Comparison of ENCODE assay signal across 8 mouse cellular contexts in the genomic region with DNA sequence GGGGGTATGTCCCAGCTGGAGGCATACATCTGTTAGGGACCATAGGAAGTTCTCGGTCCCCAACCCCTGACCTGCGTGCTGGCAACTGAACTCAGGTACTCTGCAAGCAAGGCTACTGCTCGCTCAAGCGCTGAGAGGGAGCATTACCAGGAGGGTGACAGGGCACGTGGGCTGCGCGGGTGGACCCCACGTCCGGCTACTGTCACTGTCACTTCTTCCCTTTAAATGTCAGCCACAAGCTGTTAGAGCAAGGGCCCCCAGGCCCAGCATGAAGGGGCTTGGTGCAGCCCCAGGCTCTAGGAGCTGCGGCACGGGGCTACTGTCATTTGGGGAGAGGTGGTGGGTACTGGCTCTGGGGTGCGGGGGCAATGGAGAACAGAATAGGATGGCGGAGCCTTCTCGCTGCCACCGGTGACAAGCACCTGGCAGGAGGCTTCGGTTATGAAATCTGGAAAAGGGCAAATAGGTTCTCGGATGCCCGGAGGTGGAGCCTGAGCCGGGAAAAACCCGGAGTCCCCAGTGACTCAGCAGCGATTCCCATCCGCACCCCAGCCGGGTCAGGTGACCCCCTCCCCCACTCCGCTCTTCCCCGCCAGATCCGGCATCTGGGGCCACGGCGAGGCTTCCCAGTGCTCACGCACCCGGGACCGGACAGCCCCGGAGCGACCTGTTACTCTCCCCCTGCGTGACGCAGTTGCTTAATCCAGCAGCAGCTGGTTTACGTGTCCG. TPM values are rescaled to one million over a fixed set of nuclear protein-coding genes. Genes with fewer than 3 reads are reported as not detected.
DNase-seq lines count a peak whose midpoint lies in the region; ATAC-seq and TF ChIP-seq lines count a peak whose summit lies in the region.
"Had no signal": no experiment of that assay in that cellular context is flagged by ENCODE, and none has a peak within 500 bp of the region (broad histone marks: within the 10 kb centered on the region; RNA-seq: fewer than 3 reads in every experiment).

No protein-coding gene starts in this region.

- peak; percentile 56 to 57 for DNase-seq in B cell, adult 2 months
- peak; percentile 74 for DNase-seq in CD4-positive helper T cell, adult 2 months (ENCODE audit: low read depth, low spot score)
- no peak for DNase-seq in embryonic facial prominence, embryonic 10.5 days (ENCODE audit: low spot score)
- peak; percentile 36 to 43 for DNase-seq in heart, postnatal 14 days
- no peak for DNase-seq in limb, embryonic 14.5 days (ENCODE audit: low spot score)
- no peak for DNase-seq in c-Kit-positive CD71-positive TER-119-positive erythroid progenitor cells, embryonic 14.5 days (ENCODE audit: low spot score)

- TF ChIP-seq POLR2A in limb, embryonic 14.5 days (IDR thresholded peaks at IDR 0.05; ENCODE audit: borderline replicate concordance, extremely low read depth, insufficient read depth, insufficient read length) = no peak

- H3K4me1 ChIP-seq in embryonic facial prominence, embryonic 10.5 days = peaks cover 26% of the 10 kb centered on the region
- peaks cover 8% of the 10 kb centered on the region for H3K4me1 ChIP-seq in limb, embryonic 14.5 days (ENCODE audit: control insufficient read depth, insufficient read depth, low read length)
- H3K4me1 ChIP-seq in midbrain, embryonic 15.5 days = peaks cover 7% of the 10 kb centered on the region

- no peak overlapping the region for H3K27ac ChIP-seq in embryonic facial prominence, embryonic 10.5 days (replicated peaks)
- H3K27ac ChIP-seq in limb, embryonic 14.5 days (replicated peaks; ENCODE audit: low read depth, low read length) = no peak overlapping the region
- no peak overlapping the region for H3K27ac ChIP-seq in midbrain, embryonic 15.5 days

- H3K9ac ChIP-seq in limb, embryonic 14.5 days (ENCODE audit: low read depth, low read length, severe bottlenecking) = peak overlapping the region; percentile 9; the same call in 1 of the 2 replicates
- peak overlapping the region; percentile 21; the same call in 1 of the 2 replicates for H3K9ac ChIP-seq in midbrain, embryonic 15.5 days

- no peaks in the 10 kb centered on the region for H3K9me3 ChIP-seq in embryonic facial prominence, embryonic 10.5 days
- H3K9me3 ChIP-seq in limb, embryonic 14.5 days (ENCODE audit: control insufficient read depth, low read length) = no peaks in the 10 kb centered on the region
- H3K9me3 ChIP-seq in midbrain, embryonic 15.5 days = no peaks in the 10 kb centered on the region

- intact Hi-C loops in heart, postnatal 14 days (cut with DNase I) = no loop called here

- no peaks in the 10 kb centered on the region for H3K36me3 ChIP-seq in embryonic facial prominence, embryonic 10.5 days (replicated peaks)
- no peaks in the 10 kb centered on the region for H3K36me3 ChIP-seq in limb, embryonic 14.5 days (ENCODE audit: control insufficient read depth, insufficient read depth, low read length)
- H3K36me3 ChIP-seq in midbrain, embryonic 15.5 days (replicated peaks) = no peaks in the 10 kb centered on the region

- peaks cover 56% of the 10 kb centered on the region for H3K27me3 ChIP-seq in embryonic facial prominence, embryonic 10.5 days (replicated peaks; ENCODE audit: low read depth, poor library complexity, severe bottlenecking)
- peaks cover 27% of the 10 kb centered on the region for H3K27me3 ChIP-seq in limb, embryonic 14.5 days (ENCODE audit: control insufficient read depth, insufficient read depth, low read length)
- peaks cover 32% of the 10 kb centered on the region for H3K27me3 ChIP-seq in midbrain, embryonic 15.5 days (replicated peaks)

- WGBS in embryonic facial prominence, embryonic 10.5 days = 10% methylated on average over 37 of the region's 37 CpGs
- 12% methylated on average over 31 of the region's 37 CpGs for WGBS in limb, embryonic 14.5 days
- WGBS in midbrain, embryonic 15.5 days = 9% methylated on average over 37 of the region's 37 CpGs

- H3K4me3 ChIP-seq in embryonic facial prominence, embryonic 10.5 days = peak overlapping the region; percentile 40
- peak overlapping the region; percentile 15; the same call in 1 of the 2 replicates for H3K4me3 ChIP-seq in limb, embryonic 14.5 days (replicated peaks; ENCODE audit: low read length)
- peak overlapping the region; percentile 25 for H3K4me3 ChIP-seq in midbrain, embryonic 15.5 days

- ATAC-seq in limb, embryonic 14.5 days (ENCODE audit: low FRiP score, low read depth) = no peak
- ATAC-seq in midbrain, embryonic 15.5 days (replicated peaks) = no peak

- H3K4me2 ChIP-seq in limb, embryonic 14.5 days (replicated peaks; ENCODE audit: low read depth, low read length, severe bottlenecking) = peak overlapping the region; percentile 41
- H3K4me2 ChIP-seq in midbrain, embryonic 15.5 days = peak overlapping the region; percentile 44

RNA-seq across cellular contexts. Expression of a gene that starts 29.3 kb away (rescaled TPM):
- 6.5 and 6.7 TPM in 2 replicates for polyA plus RNA-seq in embryonic facial prominence, embryonic 10.5 days (2016; fragmentation: Nextera tagmentation; extraction: Ambion mirVana)
- under 1 TPM; 0.27 to 0.31 TPM for total RNA-seq in heart, postnatal 14 days (2021)
- 7.6 and 7.9 TPM in 2 replicates for polyA plus RNA-seq in limb, embryonic 14.5 days (2012; rRNA removed)
- polyA plus RNA-seq in limb, embryonic 14.5 days (2014; fragmentation: Nextera tagmentation; extraction: Ambion mirVana) = 6.5 and 7.2 TPM in 2 replicates
- polyA plus RNA-seq in midbrain, embryonic 15.5 days (2015; fragmentation: Nextera tagmentation; extraction: Ambion mirVana) = 19.0 and 21.2 TPM in 2 replicates

RNA-seq across cellular contexts. Expression of a gene that starts 40.1 kb away (rescaled TPM):
- polyA plus RNA-seq in embryonic facial prominence, embryonic 10.5 days (2016; fragmentation: Nextera tagmentation; extraction: Ambion mirVana) = 1.4 and 1.9 TPM in 2 replicates
- total RNA-seq in heart, postnatal 14 days (2021) = under 1 TPM in 1 of 2 experiments, not detected in 1; 0.10 TPM
- polyA plus RNA-seq in limb, embryonic 14.5 days (2012; rRNA removed) = 0.13 and 0.20 TPM in 2 replicates
- not detected in 2 replicates for polyA plus RNA-seq in limb, embryonic 14.5 days (2014; fragmentation: Nextera tagmentation; extraction: Ambion mirVana)
- 77.5 and 79.2 TPM in 2 replicates for polyA plus RNA-seq in midbrain, embryonic 15.5 days (2015; fragmentation: Nextera tagmentation; extraction: Ambion mirVana)
- total RNA-seq: heart, postnatal 36 days had no signal

RNA-seq across cellular contexts. Expression of a gene that starts 51.8 kb away (rescaled TPM):
- 14.0 and 16.9 TPM in 2 replicates for polyA plus RNA-seq in embryonic facial prominence, embryonic 10.5 days (2016; fragmentation: Nextera tagmentation; extraction: Ambion mirVana)
- 10 to 100 TPM; 13.6 to 14.8 TPM for total RNA-seq in heart, postnatal 14 days (2021)
- 25.9 and 33.0 TPM in 2 replicates for polyA plus RNA-seq in limb, embryonic 14.5 days (2012; rRNA removed)
- polyA plus RNA-seq in limb, embryonic 14.5 days (2014; fragmentation: Nextera tagmentation; extraction: Ambion mirVana) = 12.8 and 14.8 TPM in 2 replicates
- polyA plus RNA-seq in midbrain, embryonic 15.5 days (2015; fragmentation: Nextera tagmentation; extraction: Ambion mirVana) = 57.2 and 58.0 TPM in 2 replicates

RNA-seq across cellular contexts. Expression of a gene that starts 55.5 kb away (rescaled TPM):
- 6.5 and 6.8 TPM in 2 replicates for polyA plus RNA-seq in embryonic facial prominence, embryonic 10.5 days (2016; fragmentation: Nextera tagmentation; extraction: Ambion mirVana)
- 10 to 100 TPM; 13.6 to 17.2 TPM for total RNA-seq in heart, postnatal 14 days (2021)
- polyA plus RNA-seq in limb, embryonic 14.5 days (2012; rRNA removed) = 46.2 and 52.2 TPM in 2 replicates
- polyA plus RNA-seq in limb, embryonic 14.5 days (2014; fragmentation: Nextera tagmentation; extraction: Ambion mirVana) = 33.8 and 36.6 TPM in 2 replicates
- 5.5 and 8.2 TPM in 2 replicates for polyA plus RNA-seq in midbrain, embryonic 15.5 days (2015; fragmentation: Nextera tagmentation; extraction: Ambion mirVana)

Comparison
In these comparisons a context has a peak if more than half of its experiments do, and no peak if none do; other contexts are left out.
1. DNase-seq: peak in B cell, adult 2 months (2 of 2), CD4-positive helper T cell, adult 2 months (single experiment) and heart, postnatal 14 days (2 of 2); none in embryonic facial prominence, embryonic 10.5 days (single experiment), limb, embryonic 14.5 days (single experiment) and c-Kit-positive CD71-positive TER-119-positive erythroid progenitor cells, embryonic 14.5 days (single experiment).
2. RNA of a gene that starts 40.1 kb away (polyA plus RNA-seq): 77.5 to 79.2 TPM in midbrain, embryonic 15.5 days; 1.4 to 1.9 TPM in embryonic facial prominence, embryonic 10.5 days and 0.13 to 0.20 TPM in limb, embryonic 14.5 days; every median in the first group is over 10 times any median in the second.
3. Peak in every context shown above with its lines, with median percentiles within 50 percentile points of each other: H3K4me3 ChIP-seq.